Mouse (Mus musculus) MEL (cell line): ENCODE measurements around the gene Pttg1.

Experiments used
- CHD2 ChIP-seq: IDR thresholded peaks from 2 replicates; pipeline ENCODE4 v1.6.1; 2011; ENCODE audit warnings: low read length, improper control_type of control experiment
- CTCF ChIP-seq, 3 experiments: IDR thresholded peaks in 2 of 3; conservative IDR thresholded peaks in 1 of 3; 2 replicates each; pipeline ENCODE4 v1.5.1; 2011 to 2012; ENCODE audit warnings: low read length in 3 of 3, low read depth in 2 of 3, mild to moderate bottlenecking in 2 of 3, improper control_type of control experiment in 1 of 3, inconsistent platforms in 1 of 3, mixed read lengths in 1 of 3, moderate library complexity in 1 of 3; ENCODE audit not compliant: control insufficient read depth in 1 of 3, insufficient read depth in 1 of 3, poor library complexity in 1 of 3, severe bottlenecking in 1 of 3
- E2F4 ChIP-seq: IDR thresholded peaks from 2 replicates; pipeline ENCODE4 v1.6.1; 2011; ENCODE audit warnings: low read depth, low read length, improper control_type of control experiment, borderline replicate concordance
- ELF1 ChIP-seq: IDR thresholded peaks from 2 replicates; pipeline ENCODE4 v1.6.1; 2014; ENCODE audit warnings: low read depth, mild to moderate bottlenecking, inconsistent platforms, low read length, improper control_type of control experiment, moderate library complexity
- EP300 ChIP-seq, 2 experiments: IDR thresholded peaks; 2 replicates each; pipeline ENCODE4 v1.6.1; 2011; ENCODE audit warnings: improper control_type of control experiment in 2 of 2, low read length in 2 of 2, low read depth in 1 of 2, mild to moderate bottlenecking in 1 of 2
- GABPA ChIP-seq: IDR thresholded peaks from 2 replicates; pipeline ENCODE4 v1.6.1; 2012; ENCODE audit warnings: low read depth, mild to moderate bottlenecking, inconsistent platforms, low read length, improper control_type of control experiment, moderate library complexity
- MAX ChIP-seq: IDR thresholded peaks from 2 replicates; pipeline ENCODE4 v1.6.1; 2011; ENCODE audit warnings: low read length, improper control_type of control experiment
- POLR2A ChIP-seq, 2 experiments: IDR thresholded peaks; 2 replicates each; pipeline ENCODE4 v1.6.1; 2011 to 2012; ENCODE audit warnings: low read length in 2 of 2, mild to moderate bottlenecking in 2 of 2, control low read depth in 1 of 2, improper control_type of control experiment in 1 of 2, low read depth in 1 of 2, moderate library complexity in 1 of 2; ENCODE audit not compliant: control insufficient read depth in 1 of 2, insufficient read depth in 1 of 2, poor library complexity in 1 of 2
- POLR2AphosphoS2 ChIP-seq: IDR thresholded peaks from 2 replicates; pipeline ENCODE4 v1.6.1; 2011; ENCODE audit warnings: low read length, improper control_type of control experiment
- SMC3 ChIP-seq: IDR thresholded peaks from 2 replicates; pipeline ENCODE4 v1.6.1; 2011; ENCODE audit warnings: low read depth, low read length, improper control_type of control experiment
- TAL1 ChIP-seq: IDR thresholded peaks from 2 replicates; pipeline ENCODE4 v1.6.1; 2012; ENCODE audit warnings: mild to moderate bottlenecking, inconsistent platforms, low read length, moderate library complexity, mixed read lengths
- TCF12 ChIP-seq: IDR thresholded peaks from 2 replicates; pipeline ENCODE4 v1.6.1; 2014; ENCODE audit warnings: low read depth, mild to moderate bottlenecking, inconsistent platforms, low read length, improper control_type of control experiment, moderate library complexity
- UBTF ChIP-seq: IDR thresholded peaks from 2 replicates; pipeline ENCODE4 v1.6.1; 2012; ENCODE audit warnings: low read depth, mild to moderate bottlenecking, inconsistent platforms, low read length, improper control_type of control experiment, moderate library complexity, borderline replicate concordance; ENCODE audit not compliant: insufficient read depth
- USF1 ChIP-seq: IDR thresholded peaks from 2 replicates; pipeline ENCODE4 v1.6.1; 2014; ENCODE audit warnings: low read depth, mild to moderate bottlenecking, inconsistent platforms, low read length, improper control_type of control experiment, moderate library complexity

DNA sequence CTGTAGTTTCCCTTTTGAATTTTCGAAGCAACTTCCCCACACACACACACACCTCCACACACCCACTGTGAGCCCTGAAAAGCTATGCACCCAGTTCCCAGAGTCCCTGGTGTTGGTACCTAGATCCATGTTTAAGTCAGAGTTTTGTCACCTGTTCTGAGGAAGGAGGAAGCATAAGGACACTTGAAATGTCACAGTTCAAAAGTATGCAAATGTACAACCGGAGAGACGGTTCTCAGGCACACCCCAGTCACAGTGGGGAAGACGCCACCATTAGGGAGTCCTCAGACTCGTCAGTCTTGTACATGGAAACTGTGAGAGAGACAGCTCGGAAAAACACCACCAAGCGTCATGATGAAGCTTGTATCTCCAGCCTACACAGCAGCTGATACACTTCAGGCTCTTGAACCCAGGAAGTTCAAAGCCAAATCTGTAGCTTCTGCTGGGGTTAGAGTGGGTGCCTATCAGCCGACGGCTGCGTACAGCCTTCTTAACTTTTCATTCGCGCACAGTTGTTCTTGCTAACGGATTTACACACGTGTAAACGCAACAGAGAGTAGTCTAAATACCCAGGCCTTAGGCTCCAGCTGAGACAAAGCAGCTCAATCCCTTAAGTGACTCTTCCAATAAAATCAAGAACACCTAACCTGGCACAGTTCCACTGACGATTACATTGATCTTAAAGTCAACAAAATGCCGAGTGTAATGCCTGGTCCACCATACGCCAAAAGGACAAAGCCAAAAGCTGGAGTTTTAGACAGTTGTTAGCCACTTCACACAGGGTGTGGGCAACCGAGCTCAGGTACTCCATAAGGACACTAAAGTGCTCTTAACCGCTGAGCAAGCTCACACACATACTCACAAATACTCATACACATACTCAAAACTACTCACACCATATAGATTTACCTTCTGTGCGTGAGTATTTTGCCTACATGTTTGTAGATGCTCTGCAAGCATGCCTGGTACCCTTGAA is 37.6 kb downstream of the Pttg1 start:
- no peak for TF ChIP-seq TAL1
- no peak for TF ChIP-seq POLR2AphosphoS2
- TF ChIP-seq E2F4 = no peak
- no peak for TF ChIP-seq POLR2A (IDR thresholded peaks at IDR 0.05; ENCODE audit: control insufficient read depth in 1 of 2, insufficient read depth in 1 of 2, low read depth in 1 of 2, low read length in 2 of 2, poor library complexity in 1 of 2)
- TF ChIP-seq CHD2 = no peak
- TF ChIP-seq CTCF (IDR thresholded peaks at IDR 0.05 in 2 of 3, conservative IDR thresholded peaks at IDR 0.05 in 1 of 3; ENCODE audit: control insufficient read depth in 1 of 3, insufficient read depth in 1 of 3, low read depth in 2 of 3, low read length in 3 of 3, poor library complexity in 1 of 3, severe bottlenecking in 1 of 3) = no peak
- TF ChIP-seq EP300 (IDR thresholded peaks at IDR 0.05; ENCODE audit: low read depth in 1 of 2, low read length in 2 of 2) = no peak
- no peak for TF ChIP-seq SMC3
- no peak for TF ChIP-seq USF1
- no peak for TF ChIP-seq ELF1
- no peak for TF ChIP-seq TCF12
- no peak for TF ChIP-seq UBTF
- no peak for TF ChIP-seq MAX
- TF ChIP-seq GABPA = no peak
